Mouse (Mus musculus) ovary, adult 18-20 months (tissue): Measurements from ENCODE around the gene Pafah1b1.

Source experiments
- DNase-seq: peaks from one replicate; pipeline ENCODE4 v3.0.0; 2022; ENCODE audit warnings: low spot score, mixed read lengths

The Pafah1b1 gene

DNA sequence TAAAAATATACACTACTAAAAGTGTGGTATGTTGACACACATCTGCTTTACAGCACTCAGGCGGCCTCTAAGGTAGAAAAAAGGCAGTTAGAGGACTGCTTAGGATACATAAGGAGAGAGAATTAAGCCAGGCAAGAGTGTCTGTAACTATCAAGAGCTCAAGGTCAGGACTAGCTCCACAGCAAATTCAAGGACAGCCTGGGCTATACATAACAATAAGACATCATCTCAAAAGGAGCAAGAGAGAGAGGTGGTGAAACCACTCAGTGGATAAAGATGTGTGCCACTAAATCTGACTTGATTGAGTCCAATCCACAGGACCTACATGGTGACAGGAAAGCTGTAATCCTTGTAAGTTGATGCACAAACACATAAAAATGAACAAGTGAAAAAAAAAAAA, 3.8 kb downstream of the Pafah1b1 start:
- DNase-seq, result no peak

DNA sequence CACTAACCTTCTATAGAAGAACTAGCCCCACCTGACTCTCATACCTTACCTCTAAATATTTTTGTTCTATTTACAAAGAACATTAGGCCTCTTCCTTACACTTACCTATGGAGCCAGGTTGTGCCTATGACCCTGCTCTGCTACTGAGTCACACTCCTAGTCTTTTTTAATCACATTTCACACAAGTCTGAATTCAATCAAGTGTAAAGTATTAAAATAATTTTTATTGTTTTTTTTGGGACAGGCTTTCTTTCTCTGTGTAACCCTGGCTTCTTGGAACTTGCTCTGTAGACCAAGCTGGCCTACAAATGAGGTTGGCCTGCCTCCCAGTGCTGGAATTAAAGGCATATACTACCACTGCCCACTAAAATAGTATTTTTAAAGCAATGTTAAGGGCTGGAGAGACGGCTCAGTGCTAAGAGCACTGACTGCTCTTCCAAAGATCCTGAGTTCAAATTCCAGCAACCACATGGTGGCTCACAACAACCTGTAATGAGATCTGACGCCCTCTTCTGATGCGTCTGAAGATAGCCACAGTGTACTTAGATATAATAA, 8.4 kb downstream of the Pafah1b1 start:
- DNase-seq, result no peak

DNA sequence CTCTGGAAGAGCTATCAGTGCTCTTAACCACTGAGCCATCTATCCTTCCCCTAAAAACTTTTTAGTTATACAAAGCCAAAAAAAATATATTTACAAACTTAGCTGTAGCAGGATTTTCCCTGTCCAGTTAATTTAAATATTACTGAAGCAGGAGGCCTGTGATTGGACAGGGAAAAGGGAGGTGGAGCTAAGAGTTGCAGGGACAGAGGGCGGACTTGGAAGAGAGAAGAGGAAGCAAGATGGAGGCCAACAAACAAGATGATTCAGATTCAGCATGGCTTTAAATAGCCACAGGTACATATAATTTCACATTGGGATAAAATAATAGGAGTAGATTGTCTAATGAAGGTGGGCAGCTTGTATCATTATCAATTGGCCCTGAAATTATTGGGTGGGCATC, 13.8 kb downstream of the Pafah1b1 start:
- DNase-seq, result no peak

DNA sequence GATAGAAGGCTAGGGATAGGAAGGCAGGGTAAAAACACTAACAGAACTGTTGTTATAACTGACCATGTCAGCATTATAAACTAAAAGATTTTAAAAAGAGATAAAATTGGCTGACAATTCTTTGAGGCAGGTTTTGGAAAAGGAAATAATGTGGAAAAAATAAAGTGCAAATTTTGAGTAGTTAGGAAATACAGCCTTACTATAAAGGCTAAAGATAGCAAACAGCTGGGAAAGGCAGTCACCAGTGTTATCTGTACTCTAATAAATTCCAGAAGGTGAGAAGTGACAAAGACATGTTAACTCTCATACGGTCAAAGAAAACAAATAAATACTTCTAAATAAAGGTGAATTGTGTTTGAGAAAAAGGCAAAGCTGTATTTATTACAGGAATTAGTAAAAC, 15.7 kb downstream of the Pafah1b1 start:
- DNase-seq, result no peak

DNA sequence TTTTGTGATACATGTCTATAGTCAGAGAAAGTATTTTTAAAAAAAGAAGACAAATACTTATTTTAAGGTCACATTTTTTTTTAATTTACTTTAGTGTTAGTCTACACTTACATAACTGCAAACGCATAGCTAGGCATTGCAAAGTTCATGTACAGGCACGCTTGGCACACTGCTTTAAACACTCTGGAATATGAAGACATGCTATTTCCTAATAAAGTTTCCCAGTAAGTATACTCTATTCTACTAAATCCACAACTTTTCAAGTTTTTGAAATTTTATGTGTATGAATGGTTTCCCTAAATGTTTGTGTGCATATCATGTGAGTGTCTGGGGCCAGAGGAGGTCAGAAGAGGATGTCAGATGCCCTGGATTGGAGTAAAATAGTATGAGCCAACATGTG, 20.4 kb downstream of the Pafah1b1 start:
- no peak for DNase-seq

DNA sequence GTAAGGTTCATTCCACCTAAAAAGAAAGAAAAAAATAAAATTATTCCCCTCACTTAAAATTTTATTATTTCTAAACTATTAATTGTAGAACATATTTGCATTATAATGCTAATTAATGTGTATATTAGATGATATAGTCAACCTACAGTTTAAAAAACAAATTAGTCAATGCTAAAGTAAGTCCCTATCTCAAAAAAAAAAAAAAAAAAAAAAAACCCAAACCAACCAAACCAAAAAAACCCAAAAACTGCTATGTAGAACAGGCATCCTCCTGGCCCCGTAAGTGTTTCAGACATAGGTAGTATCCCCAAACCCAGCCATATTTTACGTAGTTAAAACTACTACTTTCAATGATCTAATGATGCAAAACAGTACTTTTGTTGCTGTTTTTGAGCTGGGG, 25.0 kb downstream of the Pafah1b1 start:
- no peak for DNase-seq

DNA sequence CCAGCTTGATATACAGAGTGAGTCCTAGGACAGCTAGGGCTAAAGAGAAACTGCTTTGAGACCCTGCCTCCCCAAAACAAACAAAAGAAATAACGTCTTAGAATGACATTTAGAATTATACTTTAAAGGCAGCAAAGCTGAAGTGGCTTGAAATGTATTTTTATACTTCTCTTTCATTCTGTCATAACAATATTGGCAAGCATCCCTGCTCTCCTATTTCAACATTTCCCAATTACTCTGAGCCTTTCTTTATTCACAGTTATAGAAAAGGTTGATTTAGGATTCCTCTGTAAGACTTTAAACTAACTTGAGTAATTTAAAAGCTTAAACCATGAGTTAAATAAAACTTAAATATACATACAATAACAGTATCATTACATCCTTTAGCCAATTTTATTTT, 32.3 kb downstream of the Pafah1b1 start:
- no peak for DNase-seq

DNA sequence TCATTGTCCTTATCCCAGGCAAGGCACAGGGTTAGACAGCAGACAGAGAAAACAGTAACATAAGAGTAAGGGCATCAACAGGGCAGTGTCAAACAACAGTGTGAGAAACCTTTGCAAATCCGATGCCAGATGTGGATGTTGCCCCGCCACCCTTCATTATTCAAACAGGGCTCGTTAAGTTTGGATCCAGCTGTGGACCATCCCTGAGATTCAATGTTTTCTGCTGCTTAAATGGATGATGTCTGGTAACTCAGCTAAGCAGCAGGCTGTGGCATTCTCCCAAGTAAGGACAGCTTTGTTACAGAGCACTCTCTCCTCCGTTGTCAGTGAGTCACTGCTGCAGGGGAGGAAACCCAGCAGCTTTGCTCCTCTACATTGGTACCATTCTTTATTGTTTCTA, 49.3 kb downstream of the Pafah1b1 start:
- no peak for DNase-seq

DNA sequence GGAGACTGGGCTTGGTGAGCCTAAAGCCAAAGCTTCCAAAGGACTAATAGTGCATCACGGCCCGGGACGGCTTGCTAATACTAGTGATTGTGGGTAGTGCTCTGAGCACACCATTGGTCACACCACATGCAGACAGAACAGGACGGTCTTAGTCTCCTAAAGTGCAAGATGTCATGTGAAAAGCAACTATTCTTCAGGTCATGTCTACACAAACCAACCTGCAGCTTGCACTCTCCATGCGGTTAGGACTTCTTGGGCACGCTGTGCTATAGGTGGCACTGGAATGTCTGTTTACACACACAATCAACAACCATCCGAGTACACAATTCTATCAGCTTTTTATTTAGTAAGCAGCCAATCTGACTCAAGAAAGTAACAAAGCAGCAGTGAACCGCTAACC, 49.8 kb downstream of the Pafah1b1 start:
- DNase-seq, result no peak

DNA sequence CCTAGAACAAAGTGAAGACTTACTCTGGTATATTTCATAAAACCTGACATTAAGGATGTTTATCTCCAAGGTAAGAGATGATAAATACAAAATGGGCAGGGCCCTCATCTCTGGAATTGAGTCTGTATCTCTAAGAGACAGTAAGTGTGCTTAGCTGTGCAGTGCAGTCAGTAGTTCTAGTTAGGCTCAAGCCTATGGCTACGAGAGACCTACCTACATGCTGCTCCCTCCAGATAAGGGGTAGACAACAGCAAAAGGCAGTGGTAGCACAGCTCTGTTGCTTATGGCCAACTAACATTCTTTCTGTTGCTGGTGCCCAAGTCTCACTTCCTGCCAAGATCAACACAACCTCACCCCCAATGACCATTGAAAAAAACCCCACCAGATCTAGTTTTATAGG, 50.9 kb downstream of the Pafah1b1 start:
- no peak for DNase-seq

DNA sequence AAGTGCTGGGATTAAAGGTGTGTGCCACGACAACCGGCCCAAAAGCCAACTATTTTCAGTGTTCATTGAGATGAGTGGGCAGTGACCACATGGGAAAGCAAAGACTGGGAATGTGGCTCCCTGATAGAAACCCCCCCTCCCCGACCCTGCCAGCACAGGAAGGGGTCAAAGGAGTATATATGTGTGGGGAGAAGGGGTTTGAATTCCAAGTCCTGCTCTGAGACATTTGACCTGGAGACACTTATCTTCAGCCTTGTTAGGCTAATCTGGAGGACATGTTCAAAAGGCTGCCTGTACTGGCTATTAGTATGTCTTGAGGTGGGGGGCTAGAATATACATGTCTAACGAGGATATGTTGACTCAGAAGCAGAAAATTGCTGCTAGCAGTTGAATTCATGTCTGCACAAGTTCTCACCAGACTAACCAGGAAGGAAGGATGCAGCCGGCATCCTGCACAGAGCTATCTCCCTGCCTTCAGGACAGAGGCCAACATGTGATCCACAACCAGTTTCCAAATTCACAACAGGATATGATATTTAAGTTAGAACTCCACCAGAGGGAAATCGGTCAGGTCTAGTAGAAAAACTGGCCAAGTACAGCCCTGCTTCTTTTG, 51.5 kb downstream of the Pafah1b1 start:
- no peak for DNase-seq

DNA sequence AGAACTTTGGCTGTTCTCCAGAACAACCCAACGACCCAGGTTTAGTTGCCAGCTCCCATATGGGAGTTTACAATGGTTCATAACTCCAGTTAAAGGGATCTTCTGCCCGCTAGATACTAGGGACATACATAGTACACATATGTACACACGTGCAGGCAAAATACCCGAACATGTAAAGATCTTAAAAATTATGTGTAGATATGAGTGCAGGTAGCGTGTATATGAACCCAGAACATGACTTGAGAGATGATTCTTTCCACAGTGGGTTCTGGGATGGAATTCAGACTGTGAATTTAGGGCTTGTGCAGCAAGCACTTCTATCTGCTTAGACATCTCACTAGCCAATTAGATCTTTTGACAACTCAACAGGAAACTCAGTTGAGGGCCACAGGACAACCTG, 52.6 kb downstream of the Pafah1b1 start:
- DNase-seq, result no peak

DNA sequence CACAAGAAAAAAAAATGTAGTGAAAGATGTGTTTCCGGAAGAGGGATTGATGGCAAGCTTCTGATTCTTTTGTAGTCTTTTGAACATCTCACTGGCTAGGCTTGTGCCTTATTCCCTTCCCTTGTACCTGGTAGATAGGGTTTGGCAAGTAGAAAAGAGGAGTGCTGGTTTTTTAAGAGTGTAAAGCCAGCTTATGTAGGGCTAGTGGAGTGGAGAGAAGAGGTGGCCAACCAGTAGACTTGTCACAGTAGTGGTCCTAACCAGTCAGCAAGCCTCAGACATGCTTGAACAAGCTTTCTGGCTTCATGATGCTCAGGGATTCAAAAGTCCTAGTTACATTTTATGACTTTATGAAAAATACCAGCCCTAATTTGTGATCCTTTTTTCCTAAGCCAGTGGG, 53.5 kb downstream of the Pafah1b1 start:
- DNase-seq, result no peak

DNA sequence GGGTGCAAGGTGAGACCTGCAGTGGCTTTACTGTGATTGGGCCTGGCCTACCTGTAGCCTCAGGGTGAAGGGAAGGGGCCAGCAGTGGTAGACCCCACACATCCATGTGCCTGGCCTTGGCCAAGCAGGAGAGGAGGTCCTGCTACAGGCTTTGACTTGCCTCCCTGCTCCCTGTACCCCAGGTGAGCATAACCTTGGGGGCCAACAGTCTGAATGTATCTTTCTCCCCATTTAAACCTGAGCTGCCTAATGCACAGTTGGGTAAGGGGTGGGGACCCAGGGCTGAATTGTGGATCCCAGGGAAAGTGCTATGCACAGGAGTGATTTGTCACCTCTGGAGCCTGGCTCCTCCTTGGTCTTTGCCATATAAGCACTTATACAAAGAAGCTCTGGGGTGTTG, 54.3 kb downstream of the Pafah1b1 start:
- no peak for DNase-seq

DNA sequence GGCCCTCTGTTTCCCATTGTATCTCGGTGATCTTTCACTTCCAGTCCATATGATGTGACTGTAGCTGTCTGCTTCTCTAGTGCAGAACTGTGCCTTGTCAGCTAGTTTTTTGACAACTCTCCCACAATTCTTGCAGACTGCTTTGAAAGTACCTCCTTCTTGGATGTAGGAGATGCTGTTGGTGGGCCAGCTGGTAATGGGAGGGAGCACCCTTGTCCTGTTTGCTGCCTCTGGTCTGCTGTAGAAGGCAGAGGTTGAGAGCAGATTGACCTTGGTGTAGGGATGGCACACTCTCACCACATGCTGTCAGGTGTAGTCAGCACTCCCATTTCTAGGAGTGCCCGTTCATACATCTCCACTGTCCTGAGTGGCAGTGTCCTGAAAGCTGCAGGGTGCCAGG, 55.5 kb downstream of the Pafah1b1 start:
- no peak for DNase-seq

DNA sequence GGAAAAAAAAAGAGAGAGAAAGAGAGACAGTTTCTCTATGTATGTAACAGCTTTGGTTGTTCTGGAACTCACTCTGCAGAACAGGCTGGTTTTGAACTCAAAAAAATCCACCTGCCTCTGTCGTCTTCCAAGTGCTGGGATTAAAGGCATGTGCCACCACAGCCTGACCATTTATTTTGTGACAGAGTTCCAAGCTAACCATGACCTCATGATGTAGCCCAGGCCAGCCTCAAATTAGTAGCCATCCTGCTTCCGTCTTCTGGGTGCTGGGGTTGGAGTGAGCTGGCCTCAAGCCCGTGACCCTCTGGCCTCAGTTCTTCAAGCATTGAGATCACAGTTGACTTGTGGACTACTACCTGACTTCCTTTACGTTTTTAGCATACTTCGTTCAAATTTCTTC, 56.0 kb downstream of the Pafah1b1 start:
- DNase-seq, result no peak

DNA sequence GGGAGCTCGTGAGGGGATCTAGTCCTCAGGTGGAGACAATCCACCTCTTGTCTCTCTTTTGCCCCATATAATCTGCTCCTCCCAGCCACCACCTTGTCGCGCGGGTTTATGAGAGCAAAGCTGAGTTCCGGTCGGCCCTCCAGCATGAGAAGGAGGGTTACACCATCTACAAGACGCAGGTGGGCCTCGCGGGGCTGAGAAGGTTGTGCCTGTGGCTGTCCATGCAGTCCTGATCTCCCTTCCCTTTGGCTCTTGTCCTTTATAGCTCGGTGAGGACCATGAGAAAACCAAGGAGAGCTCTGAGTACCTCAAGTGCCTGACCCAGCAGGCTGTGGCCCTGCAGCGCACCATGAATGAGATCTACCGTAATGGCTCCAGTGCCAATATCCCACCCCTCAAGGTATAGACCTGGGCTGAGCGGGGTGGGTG, 56.9 kb downstream of the Pafah1b1 start:
- no peak for DNase-seq

DNA sequence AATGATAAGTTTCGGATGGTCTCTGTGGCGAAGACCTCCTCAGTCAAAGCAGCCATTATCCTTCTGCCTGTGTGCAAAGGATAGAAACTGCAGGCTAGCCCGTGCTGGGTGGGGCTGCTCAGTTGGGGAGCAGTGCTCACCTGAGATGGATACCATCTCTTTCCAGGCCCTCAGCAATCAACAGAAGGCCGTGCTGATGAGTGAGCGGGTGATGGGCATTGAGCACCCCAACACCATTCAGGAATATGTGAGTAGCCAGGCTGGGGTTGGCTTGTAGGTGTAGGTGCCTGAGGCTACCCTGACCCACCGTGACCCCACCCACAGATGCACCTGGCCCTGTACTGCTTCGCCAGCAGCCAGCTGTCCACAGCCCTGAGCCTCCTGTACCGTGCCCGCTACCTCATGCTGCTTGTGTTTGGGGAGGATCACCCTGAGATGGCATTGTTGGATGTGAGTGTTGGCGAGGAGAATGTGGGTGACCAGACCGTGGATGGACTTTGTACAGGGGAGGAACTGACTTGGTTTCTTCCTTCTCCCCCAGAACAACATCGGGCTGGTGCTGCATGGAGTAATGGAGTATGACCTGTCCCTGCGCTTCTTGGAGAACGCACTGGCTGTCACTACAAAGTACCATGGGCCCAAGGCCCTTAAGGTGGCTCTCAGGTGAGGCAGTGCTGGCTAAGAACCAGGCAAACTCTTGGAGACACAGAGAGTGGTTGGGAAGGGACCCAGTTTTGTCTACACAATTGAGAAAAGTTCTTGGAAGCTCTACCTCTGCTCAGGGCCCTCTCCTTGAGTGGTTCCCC, 57.5 kb downstream of the Pafah1b1 start:
- no peak for DNase-seq

DNA sequence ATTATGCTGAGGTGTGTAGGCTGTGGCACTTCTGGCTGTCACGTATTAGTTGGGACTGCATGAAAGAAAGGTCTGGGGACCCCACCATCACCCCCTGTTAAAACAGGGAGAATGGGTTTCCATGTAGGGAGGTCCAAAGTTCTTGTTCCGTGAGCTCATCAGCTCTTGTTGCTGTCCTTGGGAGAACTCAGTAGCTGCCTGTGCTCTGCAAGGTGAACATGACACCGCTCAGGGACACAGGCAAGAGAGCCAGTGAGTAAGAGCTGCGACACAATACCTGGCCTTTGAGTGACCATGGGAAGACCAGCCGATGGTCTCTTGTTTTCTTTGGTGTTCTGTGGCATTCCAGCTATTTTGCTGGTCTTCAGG, 58.2 kb downstream of the Pafah1b1 start:
- DNase-seq, result no peak

DNA sequence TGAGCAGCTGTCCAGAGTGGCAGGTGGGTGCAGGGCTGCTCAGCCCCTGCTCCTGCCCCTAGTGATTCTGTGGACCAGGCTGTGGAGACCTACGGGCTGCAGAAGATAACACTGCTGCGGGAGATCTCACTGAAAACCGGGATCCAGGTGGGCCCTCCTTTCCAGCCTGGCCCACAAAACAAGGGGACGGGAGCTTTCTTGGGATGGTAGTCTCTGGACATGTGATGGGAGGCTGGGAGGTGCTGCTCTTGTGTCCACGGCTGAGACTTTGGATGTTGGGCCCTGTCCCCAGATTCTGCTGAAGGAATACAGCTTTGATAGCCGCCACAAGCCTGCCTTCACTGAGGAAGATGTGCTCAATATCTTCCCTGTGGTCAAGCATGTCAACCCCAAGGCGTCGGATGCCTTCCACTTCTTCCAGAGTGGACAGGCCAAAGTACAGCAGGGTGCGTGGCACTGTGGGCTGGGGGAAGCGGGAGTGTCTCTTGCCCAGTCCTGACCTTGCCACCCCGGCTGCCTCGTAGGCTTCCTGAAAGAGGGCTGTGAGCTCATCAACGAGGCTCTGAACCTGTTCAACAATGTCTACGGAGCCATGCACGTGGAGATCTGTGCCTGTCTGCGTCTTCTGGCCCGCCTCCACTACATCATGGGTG, 58.7 kb downstream of the Pafah1b1 start:
- DNase-seq, result no peak

DNA sequence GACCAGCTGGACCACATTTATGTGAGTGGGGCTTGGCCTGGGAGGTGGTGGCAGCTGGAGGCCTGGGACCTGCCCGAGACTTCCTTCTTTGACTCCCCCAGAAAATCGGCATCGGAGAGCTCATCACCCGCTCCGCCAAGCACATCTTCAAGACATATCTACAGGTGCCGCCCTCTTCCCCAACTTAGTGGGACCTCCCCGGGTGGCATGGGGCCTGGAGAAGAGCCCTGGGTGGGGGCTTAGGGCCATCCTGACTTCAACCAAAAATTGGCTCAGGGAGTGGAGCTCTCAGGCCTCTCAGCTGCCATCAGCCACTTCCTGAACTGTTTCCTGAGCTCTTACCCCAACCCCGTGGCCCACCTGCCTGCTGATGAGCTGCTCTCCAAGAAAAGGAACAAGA, 59.6 kb downstream of the Pafah1b1 start:
- no peak for DNase-seq

DNA sequence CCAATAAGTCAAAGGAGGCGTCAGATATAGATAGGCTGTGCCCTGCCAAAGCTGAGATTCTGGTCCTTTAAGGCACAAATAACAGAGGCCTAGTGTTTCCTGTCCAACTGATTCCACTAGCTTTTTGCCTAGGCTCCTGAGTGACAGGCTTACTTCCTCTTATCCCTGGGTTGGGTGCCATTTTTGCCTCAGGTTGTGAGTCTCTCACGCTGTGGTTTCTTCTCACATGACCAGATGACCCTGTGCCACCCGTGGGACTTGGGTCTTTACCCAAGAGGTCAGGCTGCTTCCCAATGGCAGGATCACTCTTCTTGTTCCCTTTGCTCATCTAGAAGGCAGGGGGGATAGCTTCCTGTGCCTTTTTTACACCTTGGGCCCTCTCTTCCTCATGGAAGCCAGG, 60.2 kb downstream of the Pafah1b1 start:
- no peak for DNase-seq

DNA sequence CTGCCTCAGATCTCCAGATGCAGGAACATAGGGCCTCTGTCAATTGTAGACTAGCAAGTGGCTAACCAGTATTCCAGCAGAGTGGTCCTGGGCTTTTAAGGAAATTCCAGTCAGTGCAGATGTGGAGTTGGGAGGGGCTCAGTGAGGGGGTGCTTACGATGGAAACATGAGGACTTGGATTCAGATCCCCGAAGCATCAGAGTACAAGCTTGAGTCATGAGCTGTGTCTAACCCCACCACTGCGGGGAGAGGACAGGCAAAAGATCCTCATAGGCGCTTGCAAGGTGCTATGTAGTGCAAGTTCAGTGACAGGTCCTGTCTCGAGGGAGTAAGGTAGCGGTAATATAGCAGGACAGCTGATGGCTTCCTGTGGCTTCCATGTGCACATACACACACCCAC, 62.2 kb downstream of the Pafah1b1 start:
- DNase-seq, result no peak
